Mouse (Mus musculus) cerebellum, postnatal 14 days (tissue): ENCODE results near the gene Gm49325.

Experiments
- DNase-seq, 2 experiments: peaks; one replicate each; pipeline ENCODE4 v3.0.0; 2021; ENCODE audit warnings: mixed read lengths in 2 of 2

Gm49325 gene

DNA sequence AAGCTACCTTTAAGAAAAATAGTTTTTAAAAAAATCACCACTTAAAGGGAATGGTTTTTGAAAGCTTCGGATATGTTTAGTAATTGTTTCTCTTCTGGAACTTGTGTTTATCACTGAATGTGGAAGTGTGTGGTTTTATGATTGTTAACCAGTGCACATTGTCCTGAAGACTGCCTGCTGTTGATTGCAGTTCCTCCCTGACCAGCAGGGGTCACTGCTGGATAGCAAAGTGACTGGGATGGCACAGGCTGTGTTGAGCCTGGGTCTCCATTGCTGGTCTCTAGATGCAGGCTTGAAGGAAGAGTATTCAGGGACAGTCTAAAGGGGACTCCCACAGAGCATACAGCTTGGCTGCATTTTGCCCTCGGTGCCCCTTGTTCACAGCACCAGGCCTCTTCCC, 21.5 kb downstream of the Gm49325 start:
- peak; percentile 89 to 91 for DNase-seq

DNA sequence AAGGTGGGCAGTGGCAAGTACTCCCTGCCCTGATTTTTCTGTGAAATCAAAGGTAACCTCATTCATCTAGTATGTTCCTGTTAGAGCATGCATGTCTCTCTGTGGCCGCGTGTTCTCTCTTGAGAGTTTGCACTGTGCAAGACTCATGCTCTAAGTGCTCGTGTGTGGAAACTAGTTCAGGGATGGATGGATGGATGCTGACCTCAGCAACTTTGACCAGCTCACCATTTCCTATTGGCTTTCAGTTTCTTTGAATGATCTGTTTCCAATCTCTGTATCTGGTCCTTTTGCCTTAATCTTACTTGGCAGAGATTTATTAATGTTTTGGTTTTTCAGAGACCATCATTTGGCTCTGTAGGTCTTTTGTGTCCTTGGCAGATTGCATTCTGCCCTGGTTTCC, 23.2 kb downstream of the Gm49325 start:
- no peak for DNase-seq

DNA sequence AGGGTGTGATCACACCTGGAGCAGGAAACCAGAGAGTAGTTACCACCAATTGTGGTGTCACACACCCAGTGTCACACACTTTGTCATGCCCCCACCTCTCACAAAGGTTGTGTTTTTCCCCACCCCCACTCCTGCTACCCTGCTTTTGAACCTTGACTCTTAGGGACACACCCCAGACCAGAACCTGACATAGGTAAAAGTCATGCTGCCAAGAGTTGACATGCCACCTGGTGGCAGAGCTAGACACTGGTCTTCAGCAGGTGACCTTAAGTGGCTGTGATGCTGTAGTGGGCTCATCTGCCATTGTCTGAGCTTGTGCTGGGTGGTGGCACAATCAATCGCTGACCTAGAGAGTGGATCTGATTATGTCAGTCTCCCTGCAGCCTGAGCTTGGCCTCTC, 24.0 kb downstream of the Gm49325 start:
- peak in 1 of 2 experiments; percentile 26 for DNase-seq

DNA sequence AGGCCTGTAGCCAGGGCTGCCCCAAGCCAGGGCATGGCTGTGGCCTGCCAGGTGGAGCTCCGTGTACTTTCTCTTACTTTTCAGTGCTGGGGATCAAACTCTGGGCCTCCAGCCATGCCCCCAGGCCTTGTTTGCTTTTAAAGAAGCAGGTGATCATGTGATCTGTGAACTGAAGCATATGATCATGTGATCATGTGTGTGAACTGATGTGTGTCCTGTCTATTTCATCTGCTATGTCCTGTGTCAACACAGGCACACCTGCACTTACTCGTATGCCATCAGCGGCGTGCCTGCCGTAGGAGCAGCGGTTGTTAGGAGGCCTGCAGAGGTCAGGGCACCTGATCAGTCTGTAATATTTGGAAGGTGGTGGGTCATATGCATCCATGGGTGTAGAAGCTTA, 28.0 kb downstream of the Gm49325 start:
- peak in 1 of 2 experiments; percentile 9 for DNase-seq

DNA sequence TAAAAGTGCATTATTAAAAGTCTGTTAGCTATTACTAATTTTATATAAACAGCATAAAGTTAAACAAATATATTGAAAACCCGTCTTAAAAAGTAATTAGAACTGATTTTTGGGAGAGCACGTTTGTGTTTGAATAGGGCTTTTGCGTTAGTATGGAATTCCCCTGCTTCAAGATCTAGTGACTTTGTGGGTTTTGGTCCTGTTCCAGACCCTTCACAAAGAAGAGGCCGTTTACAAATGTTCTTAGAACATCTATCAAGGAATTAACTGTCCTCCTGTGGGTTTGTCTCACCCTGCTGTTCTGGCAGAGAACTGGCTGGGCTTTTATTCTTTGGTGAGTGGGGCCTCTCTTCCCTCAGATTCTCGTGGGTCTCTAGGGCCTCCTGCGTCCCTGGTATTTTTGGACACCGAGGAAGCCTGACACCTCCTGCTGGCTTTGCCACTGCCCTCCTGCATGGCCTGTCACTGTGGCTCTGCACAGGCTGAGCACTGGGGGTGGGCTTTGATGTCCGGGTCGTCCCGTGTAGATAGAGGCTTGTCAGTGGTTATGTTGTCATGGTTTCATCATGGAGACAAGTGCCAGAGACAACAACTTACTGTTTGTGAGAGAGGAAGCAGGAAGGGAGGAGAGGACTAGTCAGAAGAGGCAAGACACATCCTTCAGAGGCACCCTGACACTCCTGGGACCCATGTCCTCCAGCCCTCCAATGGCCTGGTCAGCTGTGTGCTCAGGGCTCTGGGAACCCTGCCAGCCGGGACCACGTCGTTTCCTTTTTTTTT, 28.6 kb downstream of the Gm49325 start:
- peak in 1 of 2 experiments; percentile 20 for DNase-seq

DNA sequence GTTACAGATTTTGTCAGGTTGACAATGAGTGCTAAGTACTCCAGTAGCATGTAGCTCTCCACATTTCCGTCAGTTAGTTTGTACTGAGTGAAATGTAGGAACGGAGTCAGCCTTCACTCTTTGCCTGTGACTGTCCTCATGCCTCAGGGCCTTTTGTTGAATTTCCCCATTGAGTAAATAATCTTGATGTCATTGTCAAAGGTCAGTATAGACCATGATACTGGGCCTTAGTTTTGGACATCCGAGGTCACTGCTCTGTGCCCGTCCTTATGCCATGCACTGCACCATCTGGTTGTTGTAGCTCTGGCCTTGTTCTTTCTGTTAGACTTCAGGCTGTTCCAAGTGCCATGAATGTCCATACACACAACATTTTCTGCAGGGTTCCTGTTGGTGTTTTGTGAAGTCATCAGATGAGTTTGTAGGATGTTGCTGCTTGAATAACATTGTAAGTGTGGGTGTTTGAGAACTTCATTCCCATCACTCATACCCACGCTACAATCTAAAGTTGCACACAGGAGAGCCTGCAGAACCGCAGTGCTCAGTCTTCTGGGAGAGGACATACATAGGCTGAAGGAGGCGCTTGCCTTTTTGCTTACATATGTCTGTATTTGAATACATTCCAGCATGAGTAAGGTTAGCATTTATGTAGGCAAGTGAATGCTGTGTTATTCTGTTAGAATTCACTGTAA, 30.4 kb downstream of the Gm49325 start:
- no peak for DNase-seq

DNA sequence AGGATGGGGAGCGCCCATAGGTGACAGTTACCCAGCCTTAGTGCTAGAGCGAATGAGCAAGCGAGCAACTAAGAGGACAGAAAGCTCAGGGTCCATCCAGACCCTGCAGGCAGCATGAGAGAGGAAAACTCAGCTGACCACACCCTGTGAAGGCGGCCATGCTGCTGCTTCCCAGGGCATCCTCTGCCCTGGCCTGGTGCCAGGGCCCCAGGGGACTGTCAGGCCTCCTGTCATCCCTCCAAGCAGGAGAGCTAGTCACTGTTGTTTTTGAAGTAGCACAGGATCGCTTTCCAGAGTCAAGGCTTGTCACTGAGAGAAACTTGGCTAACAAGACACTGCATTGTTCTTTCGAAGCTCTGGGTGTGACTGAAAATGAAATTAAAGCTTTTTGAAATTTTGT, 33.0 kb downstream of the Gm49325 start:
- DNase-seq: no peak

DNA sequence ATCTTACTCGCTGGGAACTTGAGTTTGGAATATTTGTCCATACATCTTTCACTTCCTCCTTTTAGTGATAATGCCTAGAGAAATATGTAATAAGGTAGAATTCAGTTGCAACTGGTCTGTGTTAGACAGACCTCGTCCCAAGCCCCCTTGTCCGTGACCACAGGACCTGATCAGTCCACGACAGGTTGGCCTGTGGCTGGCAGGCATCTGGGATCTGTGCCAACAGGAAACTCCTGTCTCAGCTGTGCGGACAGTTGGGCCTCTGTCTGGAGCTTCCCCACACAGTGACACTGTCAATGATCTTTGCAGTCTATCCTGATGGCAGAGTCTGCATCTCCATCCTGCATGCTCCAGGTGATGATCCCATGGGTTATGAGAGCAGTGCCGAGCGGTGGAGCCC, 37.2 kb downstream of the Gm49325 start:
- no peak for DNase-seq

DNA sequence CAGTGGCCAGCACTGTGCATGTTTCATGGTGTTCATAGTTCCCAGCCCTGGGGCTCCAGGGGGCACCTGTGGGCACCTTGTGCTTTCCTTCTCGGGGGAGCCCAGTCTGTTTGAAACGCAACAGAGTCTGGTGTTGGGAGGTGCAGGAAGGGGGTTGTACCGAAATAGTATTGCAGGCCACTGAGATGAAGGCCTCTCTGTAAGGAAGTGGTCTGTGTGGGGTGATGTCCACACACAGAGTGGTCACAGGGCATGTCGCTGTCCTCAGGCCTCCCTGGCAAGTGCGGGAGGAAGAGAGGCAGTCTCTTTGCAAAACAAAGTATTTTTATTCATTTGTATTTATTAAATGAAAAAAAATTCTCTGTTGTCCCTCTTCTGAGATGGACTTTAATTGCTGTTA, 39.6 kb downstream of the Gm49325 start:
- DNase-seq: no peak

DNA sequence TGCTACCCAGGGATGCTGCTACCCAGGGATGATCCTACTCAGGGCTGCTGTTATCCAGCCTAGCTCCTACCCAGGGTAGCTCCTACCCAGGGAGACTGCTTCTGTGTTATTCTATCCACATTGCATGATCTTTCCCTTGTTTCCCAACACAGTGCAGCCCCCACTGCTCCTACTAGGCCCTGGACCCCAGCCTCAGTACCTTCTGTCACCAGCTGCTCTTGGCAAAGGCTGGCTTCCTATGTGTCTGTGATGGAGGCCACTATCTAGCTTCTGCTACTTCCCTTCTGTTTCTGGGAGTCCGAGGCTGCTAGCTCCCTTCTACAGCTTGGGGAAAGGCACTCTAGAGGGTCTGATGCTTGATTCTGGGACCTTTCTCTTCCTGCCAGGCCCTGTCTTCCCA, 41.5 kb downstream of the Gm49325 start:
- DNase-seq: peak; percentile 39 to 42

DNA sequence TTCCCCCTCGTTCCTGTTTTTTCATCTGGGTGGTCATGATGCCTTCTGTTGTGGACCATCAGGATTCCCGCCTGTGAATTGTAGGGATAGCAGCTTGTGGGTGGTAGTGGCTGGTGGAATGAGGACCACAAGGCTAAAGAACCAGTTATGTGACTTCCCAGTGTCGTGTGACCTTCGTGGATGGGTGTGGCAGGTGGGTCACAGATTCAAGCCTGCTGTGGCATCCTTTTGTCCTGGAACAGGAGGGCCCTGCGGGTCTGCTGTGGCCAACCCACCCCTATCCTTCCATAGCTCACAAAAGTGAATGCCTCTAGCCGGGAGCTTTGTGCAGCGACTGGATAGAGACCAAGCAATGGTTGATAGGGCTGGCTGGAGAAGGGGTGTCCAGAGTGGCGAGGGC, 41.9 kb downstream of the Gm49325 start:
- no peak for DNase-seq

DNA sequence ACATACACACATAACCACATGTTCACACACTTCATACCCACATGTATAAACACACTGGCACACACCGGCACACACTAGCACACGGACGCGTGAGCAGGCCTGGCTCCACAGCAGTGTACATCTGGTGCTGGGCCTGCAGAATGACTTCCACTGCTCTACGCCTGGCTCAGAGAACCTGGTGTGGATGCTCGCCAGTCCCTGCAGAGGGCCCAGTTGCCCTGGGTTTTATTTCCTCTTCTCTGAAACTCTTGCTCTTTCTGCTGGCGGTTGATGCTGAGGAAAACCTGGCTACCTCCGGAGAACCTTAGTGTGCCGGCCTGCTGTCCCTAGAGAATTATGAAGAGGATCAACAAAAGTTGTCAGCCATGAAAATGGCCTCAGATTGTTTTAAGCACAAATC, 46.0 kb downstream of the Gm49325 start:
- DNase-seq: peak in 1 of 2 experiments; percentile 53

DNA sequence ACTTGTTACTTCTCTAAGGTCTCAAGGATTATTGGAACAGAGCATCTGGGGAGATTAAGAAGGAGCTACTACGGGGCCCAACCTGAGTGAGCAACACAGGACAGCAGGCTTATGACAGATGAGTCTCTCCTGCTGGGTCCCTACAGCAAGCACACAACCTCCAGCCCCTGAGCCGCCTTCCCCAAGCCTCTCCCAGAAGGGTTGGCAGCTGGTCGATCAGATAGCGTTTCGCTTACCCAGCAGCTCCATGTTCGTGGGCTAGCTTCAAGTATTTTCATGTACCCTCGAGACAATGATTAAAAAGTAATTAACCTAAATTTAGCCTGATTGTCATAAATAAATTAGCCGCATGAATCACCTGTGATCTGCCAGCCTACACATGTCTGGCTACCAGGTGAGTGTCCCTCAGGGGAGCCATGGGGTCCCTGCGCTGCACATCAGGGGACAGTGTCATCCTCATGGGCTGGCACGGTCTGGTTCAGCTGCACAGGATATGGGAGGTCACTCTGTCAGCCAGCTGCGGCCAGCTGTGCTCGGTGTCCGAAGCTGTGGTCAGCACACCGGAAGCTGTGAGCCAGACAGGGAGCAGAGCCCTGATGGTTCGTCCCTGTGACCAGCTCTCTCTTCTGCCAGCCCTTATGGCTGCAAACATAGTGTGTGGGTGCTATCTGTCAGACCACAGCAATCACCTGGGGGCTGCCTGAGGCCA, 52.4 kb downstream of the Gm49325 start:
- no peak for DNase-seq

DNA sequence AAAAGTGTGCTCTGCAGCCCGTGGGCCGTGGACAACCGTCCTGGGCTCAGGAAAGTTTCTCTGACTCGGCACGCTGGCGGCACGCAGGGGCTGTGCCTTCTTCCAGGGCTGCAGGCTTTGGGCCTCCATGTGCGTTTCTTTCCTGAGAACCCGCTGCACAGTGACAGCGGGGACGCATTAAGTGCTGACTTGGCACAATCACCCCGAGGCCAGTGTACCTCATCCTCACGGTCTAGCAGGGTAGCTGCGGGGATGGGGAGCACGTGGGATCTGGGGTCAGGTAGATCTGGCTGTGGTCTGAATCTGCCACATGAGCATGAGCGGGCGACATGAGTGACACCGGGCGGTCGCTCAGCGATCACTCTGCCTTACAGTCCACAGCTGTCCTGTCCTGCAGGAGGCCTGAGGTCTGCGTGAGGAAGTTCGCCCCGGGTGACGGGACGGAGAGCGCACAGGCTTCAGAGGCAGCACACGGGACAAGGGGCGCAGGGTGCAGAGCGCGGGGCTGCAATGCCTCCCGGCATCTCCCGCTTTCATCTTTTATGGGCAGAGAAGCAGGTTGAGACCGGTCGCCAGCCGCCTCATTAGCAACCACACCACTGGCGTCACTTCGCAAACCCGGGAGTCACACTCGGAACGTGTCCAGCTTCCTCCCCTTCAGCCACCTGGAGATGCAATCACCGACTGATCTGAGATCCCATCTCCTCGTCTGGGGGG, 58.1 kb downstream of the Gm49325 start:
- DNase-seq: no peak

DNA sequence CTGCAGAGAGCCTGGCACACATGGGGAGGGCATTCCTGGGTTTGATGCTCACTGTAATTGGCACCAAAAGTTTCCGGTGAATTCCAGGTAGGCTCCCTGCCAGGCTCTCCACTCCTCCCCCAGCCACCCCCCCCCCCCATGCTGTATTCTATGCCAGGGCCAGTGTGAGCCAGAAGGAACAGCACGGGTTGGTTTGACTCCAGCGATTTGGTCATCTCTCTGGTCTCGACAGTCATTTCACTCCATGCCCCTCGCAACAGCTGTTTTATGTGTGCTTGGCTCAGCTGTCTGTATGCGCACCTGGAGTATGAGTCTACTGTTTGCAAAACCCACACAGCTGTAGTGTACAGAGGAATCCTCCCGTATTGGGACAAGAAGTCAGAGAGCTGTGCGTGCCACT, 60.3 kb downstream of the Gm49325 start:
- peak; percentile 50 to 67 for DNase-seq

DNA sequence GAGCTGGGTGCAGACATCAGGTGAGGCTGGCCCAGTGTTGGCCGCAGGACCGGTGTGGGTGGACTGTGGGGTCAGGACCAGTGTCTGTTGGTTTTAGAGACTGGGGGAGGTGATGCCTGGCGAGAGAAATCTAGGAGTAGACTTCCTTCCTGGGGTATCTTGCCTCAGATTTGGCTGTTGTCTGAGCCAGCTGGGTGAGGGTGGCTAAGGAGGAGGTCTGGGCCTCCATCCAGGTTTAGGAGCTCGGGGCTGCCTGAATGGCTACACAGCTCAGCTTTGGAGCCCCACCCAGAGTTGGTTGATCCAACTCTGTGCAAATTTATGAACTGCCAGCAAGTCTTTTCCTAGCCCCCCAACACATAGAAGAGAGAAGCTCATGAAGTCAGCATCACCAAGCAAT, 61.4 kb downstream of the Gm49325 start:
- DNase-seq: no peak

DNA sequence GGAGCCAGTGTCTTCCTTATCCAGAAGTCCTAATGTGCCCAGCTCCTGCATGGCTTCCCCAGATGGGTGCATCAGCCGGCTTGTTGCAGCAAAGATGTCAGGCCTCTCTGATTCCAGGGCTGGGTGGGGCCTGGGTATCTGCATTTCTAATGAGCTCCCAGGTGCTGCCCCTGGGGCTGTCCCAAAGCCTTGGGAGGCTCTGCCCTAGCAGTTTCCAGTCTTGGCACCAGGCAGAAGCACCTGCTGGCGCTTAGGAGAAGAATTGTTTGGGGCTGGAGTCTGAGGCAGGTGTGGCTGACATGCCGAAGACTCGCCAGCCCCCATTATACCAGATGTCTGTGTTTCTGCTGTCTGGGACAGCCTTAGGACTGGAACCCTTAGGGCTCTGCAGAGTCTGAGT, 64.7 kb downstream of the Gm49325 start:
- DNase-seq: no peak

DNA sequence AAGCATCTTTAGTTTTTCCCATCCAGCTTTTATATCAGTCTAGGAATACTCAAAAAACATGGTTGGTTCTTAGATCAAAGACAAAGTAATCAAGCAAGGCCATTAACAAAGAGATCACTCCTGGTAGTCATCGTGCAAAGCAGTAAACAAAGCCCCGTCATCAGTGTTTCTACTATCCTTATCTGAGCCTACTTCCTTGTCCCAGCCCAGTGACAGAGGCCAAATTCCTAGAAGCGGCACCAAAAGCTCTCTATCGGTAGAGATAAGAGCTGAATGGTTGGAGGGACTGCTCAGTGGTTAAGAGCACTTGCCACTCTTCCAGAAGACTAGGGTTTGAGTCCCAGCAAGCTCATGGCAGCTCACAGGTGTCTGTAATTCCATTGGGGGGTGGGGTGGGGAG, 65.5 kb downstream of the Gm49325 start:
- DNase-seq: no peak

DNA sequence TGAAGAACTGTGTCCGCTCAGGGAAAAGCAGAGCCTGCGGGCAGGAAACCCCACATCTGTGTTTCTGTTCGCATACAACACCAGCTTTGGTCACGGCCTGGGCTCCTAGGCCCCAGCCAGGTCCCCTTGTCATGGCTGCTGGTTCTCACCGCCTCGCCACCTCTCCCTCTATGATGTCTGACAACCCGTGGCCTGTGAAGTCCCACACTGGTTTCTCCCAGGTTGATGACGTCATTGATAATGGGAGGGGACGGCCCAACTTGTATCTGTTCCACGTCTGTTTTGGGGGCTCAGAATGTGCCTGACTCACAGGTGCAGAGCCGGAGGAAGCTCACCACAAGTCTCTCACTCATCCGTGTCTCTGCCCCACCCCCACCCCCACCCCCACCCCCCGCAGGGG, 67.8 kb downstream of the Gm49325 start:
- no peak for DNase-seq

DNA sequence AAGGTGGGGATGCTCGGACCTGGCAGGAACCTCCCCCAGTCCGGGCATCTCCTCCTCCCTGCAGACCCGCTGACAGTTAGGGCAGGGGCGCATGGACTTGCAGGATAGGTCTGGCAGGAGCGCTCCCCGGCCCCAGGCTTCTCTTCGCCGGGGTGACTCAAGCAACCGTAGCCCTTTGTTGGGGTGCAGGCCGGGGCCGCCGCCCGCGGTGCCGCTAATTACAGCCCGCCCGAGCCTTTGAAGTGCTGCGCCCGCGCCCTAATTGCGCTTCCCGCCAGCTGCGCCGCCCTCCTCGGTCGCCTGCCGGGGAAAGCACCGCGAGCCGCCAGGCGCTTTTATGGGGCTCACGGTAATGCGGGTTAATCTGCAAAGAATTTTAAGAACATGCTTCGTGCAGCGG, 71.6 kb downstream of the Gm49325 start:
- no peak for DNase-seq

DNA sequence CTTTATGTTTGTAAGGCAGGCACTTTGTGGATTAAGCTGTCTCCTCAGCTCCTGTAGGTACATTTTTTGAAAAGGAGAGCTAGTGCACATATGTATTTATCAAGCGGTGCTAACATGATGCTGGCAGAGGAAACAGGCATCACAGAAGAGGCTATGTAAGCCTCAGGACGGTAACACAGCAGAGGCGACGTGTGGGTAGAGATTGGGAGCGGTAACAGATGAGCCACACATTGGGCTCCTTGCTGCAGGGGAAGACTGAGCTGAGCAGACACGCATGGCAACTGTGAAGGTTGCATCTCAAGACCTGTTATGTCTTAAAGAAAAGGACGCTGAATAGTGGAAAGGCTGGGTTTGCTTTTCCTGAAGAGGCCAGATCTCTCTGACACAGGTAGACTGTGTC, 77.0 kb downstream of the Gm49325 start:
- DNase-seq: no peak

DNA sequence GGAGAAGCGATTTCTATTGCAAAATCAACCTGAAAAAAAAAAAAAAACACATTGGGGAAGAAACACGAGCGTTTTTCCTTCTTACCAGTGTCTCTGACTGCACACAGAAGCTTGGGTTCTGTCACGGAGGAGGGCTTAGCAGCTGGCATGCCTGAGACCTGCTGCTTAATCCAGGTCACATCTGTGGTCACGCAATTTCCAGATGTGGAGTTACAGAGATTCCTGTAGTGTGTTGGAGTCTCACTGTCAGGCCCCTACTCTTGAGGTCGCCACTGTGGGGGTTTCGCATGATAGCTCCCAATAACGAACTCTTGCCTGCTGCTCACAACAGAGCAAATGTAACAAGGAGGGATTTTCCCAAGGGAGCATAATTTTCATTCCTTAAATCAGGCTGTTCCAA, 78.2 kb downstream of the Gm49325 start:
- no peak for DNase-seq
